Mouse (Mus musculus) megakaryocyte, adult 5-6 weeks (primary cell): ENCODE measurements around the gene Ddx19a. TPM values are rescaled to one million over a fixed set of nuclear protein-coding genes. Genes with fewer than 3 reads are reported as not detected.
"Not testable (repeated sequence)": the region's sequence is repeated elsewhere in the genome, so short reads cannot be mapped to it uniquely, and the experiment has no call there.

Source experiments
- ATAC-seq: 2 replicates; pipeline ENCODE4 v1.8.0; 2016; ENCODE audit warnings: mild to moderate bottlenecking, inconsistent platforms; ENCODE audit not compliant: poor library complexity, severe bottlenecking
- total RNA-seq, 2 experiments: library from RNA; stranded (forward) in 1 of 2; stranded (reverse) in 1 of 2; fragments of 153-499, 151-499 nt in 1 of 2; fragments of 221-1000, 200-1000 nt in 1 of 2; gene quantifications; 2 replicates each; pipeline versions ENCODE4 v1.2.3 to v1.2.4; 2015 to 2017

Gene Ddx19a
- 41.4 and 44.5 TPM in 2 replicates for total RNA-seq (2015)
- 22.4 and 32.5 TPM in 2 replicates for total RNA-seq (2017)

- ATAC-seq: peak; percentile 100
These were observed at the start of gene Ddx19a for GRCm38 (mm10) chr8:110997547-110998531. Gene Ddx19a, minus strand, starts transcription at chr8:110997800.

GRCm38 (mm10) chr8:111044003-111044734, 46.6 kb upstream of the Ddx19a start:
- ATAC-seq: no peak

- ATAC-seq: no peak
These were observed 44.9 kb upstream of the Ddx19a start for GRCm38 (mm10) chr8:111042546-111042945.

- no peak for ATAC-seq
These were observed 39.0 kb upstream of the Ddx19a start for GRCm38 (mm10) chr8:111036591-111036990.

GRCm38 (mm10) chr8:111034276-111034675, 36.7 kb upstream of the Ddx19a start:
- ATAC-seq: peak; percentile 1; the same call in 1 of the 2 replicates

- peak; percentile 99 for ATAC-seq
These were observed 36.0 kb upstream of the Ddx19a start for GRCm38 (mm10) chr8:111033482-111034215.

GRCm38 (mm10) chr8:111032916-111033315, 35.3 kb upstream of the Ddx19a start, which contains the start of gene Aars:
Gene Aars, plus strand, starts transcription at chr8:111033144.
- no peak for ATAC-seq

- no peak for ATAC-seq
These were observed 34.0 kb upstream of the Ddx19a start, which contains the start of gene Ddx19b for GRCm38 (mm10) chr8:111031572-111031971. Gene Ddx19b, minus strand, starts transcription at chr8:111031751.

- ATAC-seq: no peak
These were observed 32.4 kb upstream of the Ddx19a start for GRCm38 (mm10) chr8:111030045-111030444.

- no peak for ATAC-seq
These were observed 32.0 kb upstream of the Ddx19a start for GRCm38 (mm10) chr8:111029589-111029988.

GRCm38 (mm10) chr8:111027391-111027937, 29.9 kb upstream of the Ddx19a start:
- ATAC-seq: peak; percentile 99

- ATAC-seq: not testable (repeated sequence)
These were observed 29.0 kb upstream of the Ddx19a start for GRCm38 (mm10) chr8:111026609-111027008.

- not testable (repeated sequence) for ATAC-seq
These were observed 12.8 kb upstream of the Ddx19a start for GRCm38 (mm10) chr8:111010230-111010991.

GRCm38 (mm10) chr8:110996641-110997430, 764 bp downstream of the Ddx19a start:
- no peak for ATAC-seq

- no peak for ATAC-seq
These were observed 7.6 kb downstream of the Ddx19a start for GRCm38 (mm10) chr8:110990017-110990416.

- ATAC-seq: peak; percentile 67
These were observed 9.5 kb downstream of the Ddx19a start for GRCm38 (mm10) chr8:110987805-110988744.

- no peak for ATAC-seq
These were observed 16.3 kb downstream of the Ddx19a start for GRCm38 (mm10) chr8:110981304-110981703.

- not testable (repeated sequence) for ATAC-seq
These were observed 19.6 kb downstream of the Ddx19a start for GRCm38 (mm10) chr8:110977987-110978386.
